Mouse (Mus musculus) frontal cortex, adult 2 months (tissue): ENCODE results near the gene Med15. TPM values are rescaled to one million over a fixed set of nuclear protein-coding genes. Genes with fewer than 3 reads are reported as not detected.

Experiments used
- DNase-seq, 2 experiments: peaks; one replicate each; pipeline ENCODE4 v3.0.0; 2022; ENCODE audit warnings: low spot score in 1 of 2; ENCODE audit errors: extremely low spot score in 1 of 2
- polyA plus RNA-seq: library from polyadenylated mRNA; depleted of rRNA; stranded (reverse); fragments of >200 nt; gene quantifications from 2 replicates; pipeline ENCODE4 v1.2.3, GENCODE M21; 2012

Med15 gene
- polyA plus RNA-seq, 1 experiment, result 77.8 TPM

GRCm38 (mm10) chr16:17652607-17653006 lies 80.1 kb downstream of the Med15 start:
- no peak for DNase-seq

GRCm38 (mm10) chr16:17650711-17651110 lies 82.0 kb downstream of the Med15 start:
- DNase-seq, result no peak

- peak in 1 of 2 experiments; percentile 35 for DNase-seq
Measured at GRCm38 (mm10) chr16:17649925-17650605, 82.6 kb downstream of the Med15 start.

GRCm38 (mm10) chr16:17647566-17648340 lies 84.9 kb downstream of the Med15 start:
- no peak for DNase-seq

- no peak for DNase-seq
Measured at GRCm38 (mm10) chr16:17647156-17647555, 85.5 kb downstream of the Med15 start.

- peak in 1 of 2 experiments; percentile 73 for DNase-seq
Measured at GRCm38 (mm10) chr16:17646310-17647114, 86.2 kb downstream of the Med15 start, which contains the start of gene Ccdc74a. Ccdc74a (plus strand) TSS chr16:17646470.

- no peak for DNase-seq
Measured at GRCm38 (mm10) chr16:17643437-17643990, 89.2 kb downstream of the Med15 start.

GRCm38 (mm10) chr16:17642311-17642710 lies 90.4 kb downstream of the Med15 start:
- peak in 1 of 2 experiments; percentile 50 for DNase-seq

GRCm38 (mm10) chr16:17641301-17641700 lies 91.4 kb downstream of the Med15 start:
- no peak for DNase-seq

- DNase-seq, result no peak
Measured at GRCm38 (mm10) chr16:17640706-17641105, 92.0 kb downstream of the Med15 start.

GRCm38 (mm10) chr16:17639951-17640350 lies 92.7 kb downstream of the Med15 start:
- no peak for DNase-seq

GRCm38 (mm10) chr16:17639081-17639480 lies 93.6 kb downstream of the Med15 start:
- no peak for DNase-seq

- DNase-seq, result no peak
Measured at GRCm38 (mm10) chr16:17638036-17638628, 94.6 kb downstream of the Med15 start.

- DNase-seq, result no peak
Measured at GRCm38 (mm10) chr16:17637610-17638009, 95.1 kb downstream of the Med15 start.

GRCm38 (mm10) chr16:17636904-17637303 lies 95.8 kb downstream of the Med15 start:
- no peak for DNase-seq

GRCm38 (mm10) chr16:17633481-17634181 lies 99.1 kb downstream of the Med15 start:
- DNase-seq, result no peak

GRCm38 (mm10) chr16:17632580-17632979 lies 100.1 kb downstream of the Med15 start:
- no peak for DNase-seq

- DNase-seq, result no peak
Measured at GRCm38 (mm10) chr16:17626269-17626555, 106.5 kb downstream of the Med15 start.

GRCm38 (mm10) chr16:17625488-17626268 lies 107.0 kb downstream of the Med15 start:
- no peak for DNase-seq
